Mouse (Mus musculus) heart, postnatal 14 days (tissue): Measurements from ENCODE around the gene Kif13a. TPM values are rescaled to one million over a fixed set of nuclear protein-coding genes. Genes with fewer than 3 reads are reported as not detected.

ENCODE experiments used
- DNase-seq, 2 experiments: peaks; one replicate each; pipeline ENCODE4 v3.0.0; 2021 to 2022
- intact Hi-C: fragments of 180-260 bp; cut with DNase I; formaldehyde crosslinking; loops from one replicate; pipeline ENCODE4 v1.15.1; 2025
- long read RNA-seq, 2 experiments: library from polyadenylated mRNA; stranded (forward); transcript quantifications; one replicate each; pipeline ENCODE4 v2.0.0; 2021
- total RNA-seq, 2 experiments: library from RNA; stranded (reverse); gene quantifications; 2 replicates each; pipeline ENCODE4 v1.2.3; 2021

Gene Kif13a
- 100 to 1,000 TPM in 1 of 2 experiments, 10 to 100 TPM in 1; 95.6 to 104 TPM for total RNA-seq
- long read RNA-seq, experiment 1, partial matches to known transcripts: 23 of 36 reads
- long read RNA-seq, experiment 1, other reads (novel, unspliced or antisense): 13 of 36 reads
- long read RNA-seq, experiment 2, partial matches to known transcripts: 10 of 22 reads
- long read RNA-seq, experiment 2, other reads (novel, unspliced or antisense): 12 of 22 reads

DNA sequence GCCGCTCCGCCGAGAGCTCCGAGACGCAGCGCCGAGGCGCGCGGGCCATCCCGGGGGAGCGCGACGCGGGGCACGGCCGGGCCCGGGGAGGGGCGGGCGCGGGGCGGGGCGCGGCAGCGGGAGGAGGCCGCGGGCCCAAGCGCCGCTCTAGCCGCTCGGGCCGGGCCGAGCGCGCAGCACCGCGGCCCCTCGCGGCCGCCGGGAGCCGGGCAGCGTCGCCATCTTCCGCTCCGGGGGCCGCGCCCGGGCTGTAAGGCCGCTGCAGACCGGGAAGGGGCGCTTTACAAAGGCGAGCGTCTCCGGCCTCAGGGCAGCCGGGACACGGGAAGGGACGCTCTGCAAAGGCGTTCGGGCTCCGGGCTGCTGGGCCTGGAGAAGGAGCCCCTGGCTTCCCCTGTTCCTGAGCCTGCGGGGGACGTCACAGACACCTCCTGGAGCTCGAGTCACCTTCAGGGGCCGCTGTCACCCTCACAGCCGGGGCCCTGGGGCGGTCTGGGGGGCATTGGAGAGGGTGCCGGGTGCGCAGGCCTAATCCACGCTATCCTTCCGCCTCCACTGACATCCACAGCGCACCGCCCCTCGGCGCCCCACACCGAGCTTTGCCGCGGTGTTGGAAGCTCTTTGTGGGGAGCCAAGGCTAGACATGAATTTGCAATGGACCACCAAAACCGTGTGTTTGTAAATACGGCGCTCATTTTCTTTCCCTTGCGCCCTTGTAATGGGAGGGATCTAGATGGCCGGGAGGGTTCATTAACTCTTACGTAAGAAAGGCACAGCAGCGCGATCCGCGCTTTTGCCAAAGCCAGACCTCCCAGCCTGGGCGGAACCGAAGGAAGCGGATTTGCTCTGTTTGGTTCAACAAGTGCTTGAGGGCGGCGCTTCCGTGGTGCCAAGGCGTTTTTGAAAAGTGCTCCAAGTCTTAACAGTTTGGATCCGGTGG, at the start of gene Kif13a:
Kif13a (minus strand) TSS at position 149 of the 940 bp plus-strand sequence.
- intact Hi-C loops: loop anchor here (2.0 kb wide), 4 partner anchors 39 to 91 kb away; partner anchors contain the start of gene Nhlrc1
- DNase-seq: peak; percentile 85 to 88

DNA sequence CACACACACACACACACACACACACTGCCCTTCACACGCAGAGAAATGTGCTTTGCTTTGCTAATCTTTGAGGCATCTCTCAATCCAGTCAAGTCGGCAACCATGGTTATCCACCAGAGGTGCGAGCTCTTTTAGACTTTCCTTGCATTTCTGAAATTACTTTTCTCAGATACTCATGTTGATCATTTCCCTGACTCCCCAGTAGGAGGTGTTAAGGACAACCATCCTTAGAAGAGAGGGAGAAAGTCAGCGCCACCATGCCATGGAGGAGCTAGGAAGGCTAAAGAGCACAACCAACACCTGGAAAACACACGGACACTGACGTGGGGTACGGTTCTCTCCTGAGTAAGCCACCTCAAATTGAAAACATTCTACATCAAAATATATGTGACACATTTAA, 46.9 kb upstream of the Kif13a start:
- intact Hi-C loops: no loop called here
- DNase-seq: no peak

DNA sequence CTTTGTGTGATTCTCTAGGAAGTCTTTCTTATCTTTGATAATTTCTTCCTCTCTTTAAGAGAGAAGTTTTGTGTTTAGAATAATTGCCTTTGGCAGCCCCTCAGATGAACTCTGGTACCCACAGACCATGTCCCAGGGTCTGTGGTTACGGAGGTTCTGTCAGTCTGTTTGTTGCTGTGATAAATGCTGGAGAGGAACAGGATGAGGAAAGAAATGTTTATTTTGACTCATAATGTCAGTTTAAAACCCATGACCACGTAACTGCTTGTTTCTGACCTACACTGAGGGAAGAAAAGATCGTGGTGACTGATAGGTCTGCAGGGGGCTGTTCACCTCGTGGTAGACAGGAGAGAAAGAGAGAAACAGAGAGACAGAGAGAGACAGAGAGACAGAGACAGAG, 46.3 kb upstream of the Kif13a start:
- intact Hi-C loops: no loop called here
- no peak for DNase-seq

DNA sequence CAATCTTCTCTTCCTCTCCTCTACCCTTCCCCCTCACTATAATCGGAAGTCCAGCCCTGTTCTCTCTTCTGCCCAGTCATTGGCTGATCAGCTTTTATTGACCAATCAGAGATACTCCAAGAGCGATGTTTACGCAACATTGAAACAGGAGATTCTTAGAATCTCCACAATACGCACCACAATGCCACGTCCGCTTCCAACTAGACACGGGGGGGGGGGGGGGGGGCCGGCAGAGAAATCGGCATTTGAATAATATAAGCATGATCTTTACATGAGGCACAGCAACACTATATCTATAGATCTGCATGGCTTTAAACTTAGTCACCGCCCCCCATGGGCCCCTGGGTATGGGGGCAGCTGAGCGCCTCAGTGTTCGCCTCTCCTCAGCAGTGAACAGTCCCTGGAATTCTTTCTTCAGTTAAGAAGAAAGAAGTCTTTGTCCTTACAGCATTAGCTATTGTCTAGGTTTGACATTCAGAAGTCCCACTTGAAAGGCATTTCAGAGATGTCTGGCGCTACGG, 45.4 kb upstream of the Kif13a start:
- no peak for DNase-seq
- intact Hi-C loops: no loop called here

DNA sequence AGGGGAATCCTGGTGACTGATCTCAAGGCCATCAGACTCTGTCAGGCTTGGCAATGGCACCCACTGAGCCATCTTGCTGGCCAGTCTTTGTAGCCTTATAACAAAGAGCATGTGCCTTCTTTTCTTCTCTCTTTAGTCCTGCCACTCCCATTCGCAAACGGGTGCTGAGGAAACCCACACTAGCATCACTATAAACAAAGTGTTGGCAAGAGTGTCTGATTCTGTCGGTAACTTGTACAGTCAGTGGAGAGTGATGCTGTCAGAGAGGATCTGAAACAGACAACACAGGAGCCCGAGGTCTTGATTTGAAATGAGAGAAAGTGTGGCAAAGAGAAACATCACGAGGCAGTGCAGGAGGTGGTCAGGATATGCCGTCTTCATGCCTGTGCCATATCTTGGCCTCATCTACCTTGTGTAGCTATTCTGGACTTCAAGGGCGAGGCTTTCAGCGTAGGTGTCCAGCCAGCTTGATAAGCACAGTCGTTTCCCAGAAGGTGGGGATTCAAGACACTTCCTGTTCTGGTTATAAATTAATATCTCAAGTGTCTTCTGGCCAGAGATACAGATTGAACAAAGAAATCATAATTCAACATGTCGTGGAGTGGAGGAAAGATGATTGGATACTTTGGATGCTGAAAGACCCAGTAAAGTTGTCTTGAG, 40.7 kb upstream of the Kif13a start:
- DNase-seq: no peak
- intact Hi-C loops: no loop called here

DNA sequence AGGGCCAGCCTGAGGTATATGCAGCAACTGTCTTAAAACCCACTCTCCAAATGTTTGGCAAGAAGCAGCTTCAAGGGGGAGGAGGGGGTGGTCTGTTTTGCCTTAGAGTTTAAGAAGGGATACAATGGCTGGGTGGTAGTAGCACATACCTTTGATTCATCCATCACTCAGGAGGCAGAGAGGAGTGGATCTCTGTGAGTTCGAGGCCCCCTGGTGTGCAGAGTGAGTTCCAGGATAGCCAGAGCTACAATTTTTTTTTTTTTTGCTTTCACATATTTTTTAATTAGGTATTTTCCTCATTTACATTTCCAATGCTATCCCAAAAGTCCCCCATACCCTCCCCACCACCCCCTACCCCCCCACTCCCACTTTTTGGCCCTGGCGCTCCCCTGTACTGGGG, 39.0 kb upstream of the Kif13a start:
- intact Hi-C loops: loop anchor here (2.0 kb wide), 1 partner anchor 38 kb away; no protein-coding TSS in a partner anchor
- DNase-seq: no peak

DNA sequence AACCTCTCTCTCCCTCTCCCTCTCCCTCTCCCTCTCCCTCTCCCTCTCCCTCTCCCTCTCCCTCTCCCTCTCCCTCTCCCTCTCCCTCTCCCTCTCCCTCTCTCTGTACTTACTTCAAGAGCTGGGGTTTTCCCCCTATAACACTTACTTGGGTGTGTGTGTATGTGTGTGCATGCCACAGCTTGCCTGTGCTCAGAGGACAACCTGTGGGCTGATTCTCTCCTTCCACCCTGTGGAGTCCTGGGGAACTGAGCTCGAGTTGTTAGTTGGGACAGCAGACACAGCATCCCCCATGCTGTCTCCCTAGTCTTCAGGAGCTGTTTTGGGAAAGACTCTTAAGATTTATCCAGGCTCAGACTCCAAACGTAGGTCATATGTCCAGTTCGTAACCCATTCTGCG, 37.6 kb upstream of the Kif13a start:
- intact Hi-C loops: no loop called here
- no peak for DNase-seq

DNA sequence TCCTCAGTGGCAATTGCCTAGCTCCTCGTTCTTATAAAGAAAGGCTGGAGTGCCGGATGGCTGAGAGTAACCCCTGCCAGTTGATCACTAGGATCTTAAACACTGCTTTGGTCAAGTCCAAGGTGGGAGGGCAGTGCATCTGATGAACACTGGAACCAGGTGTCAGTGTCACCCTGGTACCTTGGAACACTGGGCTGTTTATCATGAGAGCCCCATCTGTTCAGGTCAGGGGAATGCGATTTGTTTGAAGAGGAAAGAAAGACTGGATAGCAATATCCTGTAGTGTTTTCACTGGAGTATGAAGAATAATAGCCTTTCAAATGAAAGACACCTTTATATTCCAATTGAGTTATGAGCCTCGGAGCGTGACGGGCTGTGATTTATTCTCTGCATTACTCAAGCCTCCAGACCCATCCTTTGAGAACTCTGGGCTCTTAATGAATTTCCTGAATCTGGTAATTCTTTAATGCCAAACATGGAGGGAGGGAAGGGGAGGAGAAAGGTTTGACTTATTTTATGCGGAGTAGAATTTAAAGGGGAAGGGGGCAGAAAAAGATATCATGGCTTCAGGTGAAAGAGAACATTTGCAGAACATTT, 31.3 kb upstream of the Kif13a start:
- intact Hi-C loops: no loop called here
- DNase-seq: no peak

DNA sequence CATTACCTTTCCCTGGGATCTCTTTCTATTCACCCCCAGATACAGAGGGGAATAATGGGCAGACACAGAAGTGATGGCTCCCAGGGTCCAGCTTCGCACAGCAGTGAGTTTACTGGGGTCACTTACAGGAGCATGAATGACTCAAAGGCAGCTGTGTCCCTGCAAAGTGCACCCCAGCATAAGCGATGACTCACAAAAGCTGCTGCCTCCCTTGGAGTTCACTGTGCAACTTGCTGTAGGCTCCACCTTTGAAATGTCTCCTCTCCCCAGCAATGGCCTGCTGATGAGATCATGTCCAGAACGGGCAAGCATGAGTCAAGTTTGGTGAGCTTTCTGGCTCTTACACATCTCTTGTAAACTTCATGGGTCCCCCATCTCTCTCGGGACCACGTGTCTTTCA, 29.5 kb upstream of the Kif13a start:
- DNase-seq: no peak
- intact Hi-C loops: no loop called here

DNA sequence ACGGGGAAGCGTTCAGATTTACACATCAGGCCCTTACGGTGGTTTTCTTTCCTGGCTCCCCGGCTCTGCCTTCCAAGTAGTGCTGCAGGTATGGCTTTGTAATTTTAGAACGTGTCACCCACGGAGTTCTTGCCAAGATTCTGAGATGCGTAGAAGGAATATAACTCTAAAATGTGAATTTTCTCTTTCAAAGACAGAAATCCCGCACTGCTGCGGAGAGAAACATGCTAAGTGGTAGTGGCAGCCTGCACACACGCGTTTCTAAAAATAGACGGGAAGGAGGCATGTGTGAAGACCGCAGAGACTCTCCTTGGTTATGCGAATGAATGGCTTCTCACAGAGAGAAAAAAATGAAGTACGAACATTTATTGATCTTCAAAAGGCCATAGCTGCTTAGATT, 21.5 kb upstream of the Kif13a start:
- intact Hi-C loops: no loop called here
- DNase-seq: no peak

DNA sequence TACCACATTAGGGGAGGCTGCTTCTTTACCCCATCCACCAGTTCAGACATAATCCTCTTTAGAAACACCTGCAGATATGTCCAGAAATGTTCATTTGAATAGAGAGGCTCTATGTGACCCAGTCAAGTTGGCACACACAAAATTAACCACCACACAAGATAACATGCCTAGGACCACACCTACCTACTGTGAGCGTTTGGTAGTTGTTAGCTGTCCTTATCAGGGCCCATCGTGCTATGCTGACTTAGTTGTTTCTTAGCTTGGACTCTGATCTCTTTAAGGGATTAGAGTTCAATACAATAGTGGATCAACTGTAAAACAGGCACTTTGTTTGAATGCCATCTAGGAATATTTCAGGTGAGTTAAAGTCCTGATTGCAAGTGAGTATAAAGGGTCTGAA, 20.1 kb upstream of the Kif13a start:
- intact Hi-C loops: no loop called here
- no peak for DNase-seq

DNA sequence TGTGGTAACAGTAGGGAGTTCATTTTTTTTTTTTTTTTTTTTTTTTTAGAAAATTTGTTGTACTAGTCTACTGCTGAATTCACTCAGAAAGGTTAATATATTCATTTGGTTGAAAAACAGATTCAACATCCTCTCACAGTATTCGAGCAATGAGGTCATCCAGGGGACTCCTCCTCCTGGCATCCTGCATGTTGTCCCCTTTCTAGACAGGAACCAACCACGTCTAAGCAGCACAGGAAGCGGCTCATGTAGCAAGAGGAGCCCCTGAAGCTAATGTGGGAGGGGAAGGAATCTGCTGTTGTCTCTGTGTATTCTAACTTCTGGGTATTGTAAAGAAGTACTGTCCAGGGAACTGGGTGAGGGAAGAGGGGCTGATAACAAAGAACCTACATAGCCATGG, 18.4 kb upstream of the Kif13a start:
- intact Hi-C loops: no loop called here
- DNase-seq: no peak

DNA sequence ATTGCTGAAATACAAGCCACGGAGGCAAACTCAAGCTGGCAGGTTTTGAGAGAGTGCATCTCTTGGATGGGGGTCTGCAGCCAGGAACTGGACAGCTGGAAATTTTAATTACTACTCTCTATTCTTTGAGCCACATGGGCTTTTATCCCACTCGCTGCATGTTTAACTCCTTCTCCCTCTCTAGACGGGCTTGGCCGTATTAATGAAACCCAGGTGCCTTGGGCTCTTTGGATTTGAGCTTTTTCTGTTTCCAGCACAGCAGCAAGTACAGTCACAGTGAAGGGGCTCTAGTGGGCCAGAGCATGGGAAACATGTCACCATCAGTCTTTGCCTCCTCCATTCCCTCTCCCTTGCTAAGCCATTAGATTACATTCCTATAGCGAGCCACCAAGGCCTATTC, 16.4 kb upstream of the Kif13a start:
- no peak for DNase-seq
- intact Hi-C loops: no loop called here

DNA sequence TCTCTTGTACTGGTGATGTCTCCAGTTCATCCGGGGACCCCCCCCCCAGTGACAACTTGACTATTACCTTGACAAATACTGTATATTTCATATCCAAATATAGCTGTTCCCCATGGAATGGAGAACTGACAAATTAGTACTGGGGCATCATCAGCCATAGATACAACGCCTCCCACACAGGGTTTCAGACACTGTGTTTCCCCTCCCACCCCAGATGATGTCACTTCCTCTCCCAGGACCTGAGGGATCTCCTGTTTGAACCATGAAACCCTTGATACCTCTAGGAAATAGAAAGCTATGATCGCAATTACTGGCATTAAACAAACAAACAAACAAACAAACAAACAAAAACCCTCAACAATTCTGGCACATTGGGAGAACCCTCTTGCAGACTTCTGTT, 15.6 kb upstream of the Kif13a start:
- intact Hi-C loops: no loop called here
- no peak for DNase-seq

DNA sequence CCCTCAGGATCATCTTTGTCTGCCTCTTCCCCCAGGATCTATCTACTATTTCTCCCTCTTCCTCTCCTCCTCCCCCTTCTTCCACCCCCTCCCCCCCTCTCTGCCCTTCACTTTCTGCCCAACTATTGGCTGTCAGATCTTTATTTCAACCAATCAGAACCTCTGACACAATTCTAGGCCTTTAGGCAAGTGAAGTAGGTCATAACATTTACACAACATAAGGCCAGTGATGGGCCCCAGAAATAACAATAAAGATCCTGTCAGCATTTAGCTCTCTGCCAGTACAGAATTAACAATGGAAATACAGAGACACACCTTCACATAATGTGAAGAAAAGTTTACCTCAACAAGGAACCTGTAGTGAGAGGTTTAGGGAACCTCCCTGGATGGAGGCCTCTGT, 13.6 kb upstream of the Kif13a start:
- intact Hi-C loops: no loop called here

DNA sequence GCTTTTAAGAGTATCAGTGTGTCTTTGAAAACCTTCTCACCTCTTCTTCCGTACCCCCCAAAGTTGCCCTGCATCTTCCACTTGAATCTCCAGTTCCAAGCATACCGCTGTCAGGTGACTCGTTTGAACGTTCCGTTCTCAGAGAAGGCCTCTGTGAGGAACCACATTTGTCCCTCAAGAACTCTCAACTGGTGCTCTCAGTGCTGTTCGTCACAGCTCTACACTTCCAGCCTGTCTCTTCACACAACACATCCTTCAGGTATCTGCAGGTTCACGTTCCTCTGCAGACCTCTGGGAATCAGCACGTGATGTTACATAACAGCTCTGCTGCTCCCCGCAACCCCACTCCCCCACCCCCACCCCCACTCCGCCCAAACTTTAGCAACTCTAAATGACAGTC, 4.4 kb upstream of the Kif13a start:
- intact Hi-C loops: no loop called here
- DNase-seq: no peak

More for the DNA sequence above, 13.6 kb upstream of the Kif13a start:
- DNase-seq: no peak

DNA sequence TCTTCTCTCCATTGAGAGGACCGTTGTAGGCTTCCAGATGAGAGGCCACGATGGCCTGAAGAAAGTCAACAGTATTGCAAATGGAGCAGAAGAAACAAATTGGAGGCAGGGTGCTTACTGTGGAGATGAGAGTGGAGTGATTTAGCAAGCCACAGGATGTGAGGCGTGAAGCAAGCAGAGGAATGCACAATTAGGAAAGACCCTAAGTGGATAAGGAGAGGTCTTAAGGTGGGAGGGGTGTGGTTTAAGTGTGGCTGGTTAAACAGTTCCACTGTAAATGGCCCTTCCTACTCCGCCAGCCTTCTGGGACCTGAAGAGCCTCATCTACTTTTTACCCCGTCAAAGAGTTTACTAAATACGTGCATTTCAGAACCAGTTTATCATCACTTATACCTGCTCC, 3.2 kb upstream of the Kif13a start:
- intact Hi-C loops: no loop called here
- DNase-seq: no peak

DNA sequence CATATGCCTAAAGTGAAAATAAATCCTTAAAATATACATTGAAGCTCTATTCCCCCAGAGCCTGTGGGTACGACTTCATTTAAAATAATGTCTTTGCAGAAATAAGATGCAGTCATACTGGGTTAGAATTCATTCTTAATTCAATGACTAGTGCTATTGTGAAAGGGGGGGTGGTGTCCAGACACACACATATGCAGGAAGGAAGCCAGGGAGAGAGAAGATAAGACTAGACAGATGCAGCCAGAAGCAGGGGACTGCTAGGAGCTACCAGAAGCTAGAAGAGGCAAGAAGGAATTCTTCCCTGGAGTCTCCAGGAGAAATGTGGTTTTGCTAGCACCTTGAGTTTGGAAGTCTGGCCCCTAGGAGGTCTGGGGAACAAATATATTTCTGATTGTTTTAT, 2.4 kb upstream of the Kif13a start:
- intact Hi-C loops: no loop called here
- DNase-seq: no peak

DNA sequence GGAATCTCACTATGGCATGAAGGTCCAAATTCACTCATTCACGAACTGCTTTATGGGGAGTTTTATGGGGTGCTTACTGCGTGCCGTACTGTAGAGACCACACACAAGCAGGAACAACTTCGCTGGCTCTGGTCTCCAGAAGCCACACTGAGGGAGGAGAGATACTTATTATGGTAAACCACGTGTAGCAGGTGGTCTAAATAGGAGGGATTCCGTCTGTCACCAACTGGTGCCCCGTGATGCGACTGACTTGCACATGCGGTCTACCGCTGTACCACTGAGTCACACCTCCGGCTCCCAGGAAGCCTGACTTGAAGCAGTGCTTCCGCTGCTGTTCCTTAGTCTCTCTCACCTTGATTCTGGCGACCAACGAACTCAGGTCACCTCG, 986 bp upstream of the Kif13a start:
- DNase-seq: no peak
- intact Hi-C loops: loop anchor here (2.0 kb wide), 2 partner anchors 38 to 48 kb away; no protein-coding TSS in a partner anchor

DNA sequence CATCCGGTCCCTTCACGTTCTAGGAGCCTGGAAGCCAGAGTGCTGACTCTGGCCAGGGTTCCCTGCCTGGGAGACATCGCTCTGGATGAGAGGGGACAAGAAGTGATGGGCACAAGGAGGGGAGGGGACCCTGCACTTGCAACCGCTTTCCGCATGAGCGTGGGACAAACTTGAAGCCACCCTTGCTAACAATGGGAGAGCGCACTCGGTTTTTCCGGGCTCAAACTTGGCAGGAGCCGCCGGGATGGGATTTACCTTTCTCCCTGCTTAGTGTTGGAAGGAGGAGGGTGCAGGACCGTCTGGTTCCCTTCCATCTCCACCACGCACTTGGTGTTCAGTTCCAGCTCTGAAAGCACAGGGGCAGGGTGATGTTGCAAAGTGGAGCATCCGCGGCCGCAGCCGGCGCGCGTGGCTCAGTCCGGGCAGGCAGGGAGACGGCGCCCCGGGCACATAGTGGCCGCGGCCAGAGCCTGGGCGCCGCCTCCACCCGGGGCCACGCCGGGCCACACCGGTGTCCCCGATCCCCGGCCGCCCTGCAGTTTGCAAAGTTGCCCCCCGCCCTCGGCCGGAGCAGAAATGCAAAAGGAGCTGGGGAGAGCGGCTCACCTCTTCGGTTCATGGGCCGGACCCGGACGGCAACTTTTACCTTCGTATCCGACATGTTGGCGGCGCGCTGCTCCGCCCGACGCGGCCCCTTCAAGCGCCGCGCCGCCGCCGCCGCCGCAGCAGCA, 541 bp downstream of the Kif13a start:
- DNase-seq: peak; percentile 67
- intact Hi-C loops: loop anchor here (2.0 kb wide), 2 partner anchors 86 to 90 kb away; partner anchors contain the start of gene Nhlrc1
